Mouse (Mus musculus) heart, adult 9 months (tissue): ENCODE data around the gene Vmn2r111.
"Not testable (repeated sequence)": the region's sequence is repeated elsewhere in the genome, so short reads cannot be mapped to it uniquely, and the experiment has no call there.

Experiments used
- DNase-seq, 2 experiments: peaks; one replicate each; pipeline ENCODE4 v3.0.0; 2022; ENCODE audit warnings: low spot score in 2 of 2

The Vmn2r111 gene

DNA sequence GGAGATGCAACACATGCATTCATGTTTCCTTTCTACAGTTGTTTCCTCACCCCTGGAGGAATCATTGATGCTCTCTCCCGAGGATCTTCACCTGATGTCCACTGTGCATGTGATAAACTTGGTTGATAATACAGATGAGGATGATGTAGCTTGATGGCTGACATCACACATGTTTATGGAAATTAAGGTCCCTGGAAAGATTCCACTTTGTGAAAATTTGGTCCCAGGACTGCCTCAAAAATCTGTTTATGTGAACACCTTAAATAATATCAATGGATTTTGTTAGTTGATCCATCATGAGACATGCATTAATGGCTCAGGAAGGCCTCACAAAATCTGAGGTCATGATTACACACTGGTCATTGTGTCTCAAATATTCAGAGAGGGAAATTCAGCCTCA lies at the start of gene Vmn2r111:
TSS of gene Vmn2r111 (minus strand) at position 101 of the 400 bp plus-strand sequence.
- not testable (repeated sequence) for DNase-seq

GRCm38 (mm10) chr17:22600651-22601050 lies 27.4 kb upstream of the Vmn2r111 start, which contains the start of gene Vmn2r112:
Gene Vmn2r112 (plus strand): TSS chr17:22600951.
- not testable (repeated sequence) for DNase-seq

- not testable (repeated sequence) for DNase-seq
These were observed 52.8 kb downstream of the Vmn2r111 start for GRCm38 (mm10) chr17:22520467-22520866.

GRCm38 (mm10) chr17:22520037-22520436 lies 53.2 kb downstream of the Vmn2r111 start:
- not testable (repeated sequence) for DNase-seq

GRCm38 (mm10) chr17:22497120-22497519 lies 76.2 kb downstream of the Vmn2r111 start:
- DNase-seq = no peak
